Mouse (Mus musculus): Measurements from ENCODE around the gene Cog8. TPM values are rescaled to one million over a fixed set of nuclear protein-coding genes. Genes with fewer than 3 reads are reported as not detected.
"Not testable (repeated sequence)": the region's sequence is repeated elsewhere in the genome, so short reads cannot be mapped to it uniquely, and the experiment has no call there.

Cog8 gene
- total RNA-seq, 2 experiments from 2014 or later = 28.3 to 31.1 TPM

- no peak for DNase-seq
These were observed 15.9 kb downstream of the Cog8 start for GRCm38 (mm10) chr8:107040632-107041031.

- no peak for DNase-seq
These were observed 19.9 kb downstream of the Cog8 start for GRCm38 (mm10) chr8:107036626-107037025.

- no peak for DNase-seq
These were observed 20.8 kb downstream of the Cog8 start for GRCm38 (mm10) chr8:107035641-107036040.

GRCm38 (mm10) chr8:107033609-107034008 lies 22.9 kb downstream of the Cog8 start:
- DNase-seq = not testable (repeated sequence)

- no peak for DNase-seq
These were observed 24.9 kb downstream of the Cog8 start for GRCm38 (mm10) chr8:107031577-107032090.

GRCm38 (mm10) chr8:107030650-107031576 lies 25.6 kb downstream of the Cog8 start, which contains the start of gene Vps4a:
Gene Vps4a, plus strand, starts transcription at chr8:107031222.
- DNase-seq = peak; percentile 95

- DNase-seq = no peak
These were observed 26.4 kb downstream of the Cog8 start for GRCm38 (mm10) chr8:107030058-107030457.

GRCm38 (mm10) chr8:107029310-107029709 lies 27.2 kb downstream of the Cog8 start:
- DNase-seq = no peak

GRCm38 (mm10) chr8:107023479-107023878 lies 33.0 kb downstream of the Cog8 start:
- DNase-seq = no peak

- no peak for DNase-seq
These were observed 41.6 kb downstream of the Cog8 start for GRCm38 (mm10) chr8:107014915-107015314.

GRCm38 (mm10) chr8:107012666-107013065 lies 43.8 kb downstream of the Cog8 start:
- DNase-seq = no peak

- no peak for DNase-seq
These were observed 48.7 kb downstream of the Cog8 start for GRCm38 (mm10) chr8:107007795-107008194.

GRCm38 (mm10) chr8:107002532-107002931 lies 54.0 kb downstream of the Cog8 start:
- DNase-seq = peak; percentile 83

- peak; percentile 45 to 60 for DNase-seq
These were observed 57.4 kb downstream of the Cog8 start for GRCm38 (mm10) chr8:106999068-106999467.

- DNase-seq = no peak
These were observed 59.1 kb downstream of the Cog8 start for GRCm38 (mm10) chr8:106997416-106997815.

- DNase-seq = not testable (repeated sequence)
These were observed 60.1 kb downstream of the Cog8 start for GRCm38 (mm10) chr8:106996339-106996738.

Small RNAs within 50 kb of the gene (microRNA-seq; reads per million reads assigned to microRNA genes)
- gene Mir7075 = 1.5 to 2.3 reads per million in 2 experiments

Other genes with a start within 250 kb of the Cog8 start
- 1 to 10 TPM; 1.5 to 1.9 TPM for gene Has3, start 186.4 kb downstream of the Cog8 start, total RNA-seq (2021)
- 10 to 100 TPM; 41.0 to 43.5 TPM for gene Utp4, start 163.1 kb downstream of the Cog8 start, total RNA-seq (2021)
- gene Sntb2, start 120.9 kb downstream of the Cog8 start, total RNA-seq (2021) = 10 to 100 TPM; 22.4 to 27.9 TPM
- gene Vps4a, start 25.5 kb downstream of the Cog8 start, total RNA-seq (2021) = 100 to 1,000 TPM; 107 to 108 TPM
- gene Pdf, start 8.1 kb downstream of the Cog8 start, total RNA-seq (2021) = 10 to 100 TPM; 27.9 to 31.1 TPM
- 10 to 100 TPM; 44.9 to 47.9 TPM for gene Nip7, start 188 bp upstream of the Cog8 start, total RNA-seq (2021)
- gene Tmed6, start 9.0 kb upstream of the Cog8 start, total RNA-seq (2021) = not detected
- gene Terf2, start 39.9 kb upstream of the Cog8 start, total RNA-seq (2021) = 10 to 100 TPM; 31.9 to 32.0 TPM
- gene Cyb5b, start 94.0 kb upstream of the Cog8 start, total RNA-seq (2021) = 100 to 1,000 TPM; 106 to 109 TPM
- 10 to 100 TPM; 59.4 to 63.2 TPM for gene Nfat5, start 236.8 kb upstream of the Cog8 start, total RNA-seq (2021)